Mouse (Mus musculus): Measurements from ENCODE around the gene Sdk1. TPM values are rescaled to one million over a fixed set of nuclear protein-coding genes. Genes with fewer than 3 reads are reported as not detected.

The Sdk1 gene
- polyA plus RNA-seq, 1 experiment from 2014 or later = 0.59 TPM

DNA sequence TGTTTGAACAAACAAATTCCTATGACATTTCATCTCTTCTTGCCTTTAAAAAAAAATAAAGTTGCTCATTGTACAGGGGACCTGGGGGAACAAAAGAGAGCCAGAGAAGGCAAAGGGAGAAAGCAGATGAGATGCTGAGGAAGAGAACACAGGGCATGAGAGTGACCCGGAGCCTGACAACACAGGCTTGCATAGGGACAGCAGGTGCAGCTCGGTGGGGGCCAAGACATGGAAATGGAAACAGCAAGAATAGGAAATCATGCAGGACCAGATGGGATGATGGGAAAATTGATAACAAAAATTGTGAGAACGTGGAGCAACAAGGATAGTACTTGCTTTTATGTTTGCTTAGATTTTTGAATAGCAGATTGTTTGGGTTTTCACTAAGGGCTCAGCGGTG, 488.7 kb downstream of the Sdk1 start:
- H3K27me3 ChIP-seq (ENCODE audit: control insufficient read depth, insufficient read depth, low read depth, low read length) = no peaks in the 10 kb centered on the region
- H3K4me3 ChIP-seq (ENCODE audit: low read length) = no peak overlapping the region
- H3K27ac ChIP-seq (ENCODE audit: low read length) = no peak overlapping the region
- no peak overlapping the region for H3K9ac ChIP-seq (ENCODE audit: low read length)
- no peaks in the 10 kb centered on the region for H3K9me3 ChIP-seq (ENCODE audit: control insufficient read depth, low read length)
- H3K4me1 ChIP-seq (replicated peaks; ENCODE audit: control insufficient read depth, insufficient read depth, low read length) = no peaks in the 10 kb centered on the region
- H3K4me2 ChIP-seq (ENCODE audit: low read depth, low read length) = no peak overlapping the region
- WGBS = 49% methylated on average over 4 of the region's 4 CpGs
- no peaks in the 10 kb centered on the region for H3K36me3 ChIP-seq (ENCODE audit: control insufficient read depth, insufficient read depth, low read length)
- ATAC-seq (ENCODE audit: low read depth) = no peak

DNA sequence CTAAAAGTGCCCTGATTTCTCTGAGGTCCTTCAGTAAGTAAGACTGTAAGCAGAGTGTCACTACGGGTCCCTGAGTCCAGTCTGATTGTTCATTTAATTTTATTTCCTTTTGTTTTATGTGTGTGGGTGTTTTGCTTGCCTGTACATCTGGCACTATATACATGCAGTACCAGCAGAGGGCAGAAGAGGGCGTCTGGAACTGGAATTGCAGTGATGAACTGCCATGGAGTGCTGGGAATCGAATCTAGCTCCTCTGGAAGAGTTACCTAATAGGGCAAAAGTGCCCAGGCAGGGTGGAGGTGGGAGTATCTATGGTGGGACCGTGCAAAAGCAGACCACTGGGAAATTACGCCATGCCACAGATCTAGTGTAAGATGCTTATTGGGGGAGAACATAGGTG, 497.4 kb downstream of the Sdk1 start:
- WGBS = 67% methylated on average over 5 of the region's 5 CpGs
- no peak overlapping the region for H3K9ac ChIP-seq (ENCODE audit: low read length)
- no peak overlapping the region for H3K4me2 ChIP-seq (ENCODE audit: low read depth, low read length)
- no peaks in the 10 kb centered on the region for H3K4me1 ChIP-seq (replicated peaks; ENCODE audit: control insufficient read depth, insufficient read depth, low read length)
- no peak overlapping the region for H3K4me3 ChIP-seq (ENCODE audit: low read length)
- ATAC-seq (ENCODE audit: low read depth) = no peak
- no peaks in the 10 kb centered on the region for H3K27me3 ChIP-seq (ENCODE audit: control insufficient read depth, insufficient read depth, low read depth, low read length)
- no peak overlapping the region for H3K27ac ChIP-seq (ENCODE audit: low read length)
- no peaks in the 10 kb centered on the region for H3K36me3 ChIP-seq (ENCODE audit: control insufficient read depth, insufficient read depth, low read length)
- no peaks in the 10 kb centered on the region for H3K9me3 ChIP-seq (ENCODE audit: control insufficient read depth, low read length)

DNA sequence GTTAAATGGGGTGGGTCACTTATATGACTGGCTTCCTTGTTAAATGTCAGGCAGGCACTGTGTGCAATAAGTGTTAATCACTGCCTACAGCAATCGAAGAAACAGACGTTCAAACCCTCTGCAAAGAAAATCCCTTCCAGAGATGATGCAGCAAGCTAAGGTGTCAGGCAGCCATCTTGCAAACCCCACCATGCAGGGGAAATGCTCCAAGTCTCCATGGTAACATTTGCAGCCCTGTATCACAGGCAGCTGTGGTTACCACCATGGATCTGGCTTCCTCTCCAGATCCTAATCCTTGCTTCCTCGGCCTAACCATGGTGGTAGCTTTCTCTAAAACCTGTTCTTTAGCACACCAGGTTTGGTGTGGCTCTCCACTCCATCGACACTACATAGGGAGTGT, 507.5 kb downstream of the Sdk1 start:
- Histone ChIP-seq H3K27ac (ENCODE audit: low read length) (no peak overlapping the region), H3K36me3 (ENCODE audit: control insufficient read depth, insufficient read depth, low read length) (no peaks in the 10 kb centered on the region), H3K27me3 (ENCODE audit: control insufficient read depth, insufficient read depth, low read depth, low read length) (no peaks in the 10 kb centered on the region), H3K4me2 (ENCODE audit: low read depth, low read length) (no peak overlapping the region), H3K9me3 (ENCODE audit: control insufficient read depth, low read length) (no peaks in the 10 kb centered on the region), H3K4me1 (replicated peaks; ENCODE audit: control insufficient read depth, insufficient read depth, low read length) (no peaks in the 10 kb centered on the region), H3K9ac (ENCODE audit: low read length) (no peak overlapping the region), H3K4me3 (ENCODE audit: low read length) (no peak overlapping the region)
- no peak for ATAC-seq (ENCODE audit: low read depth)
- WGBS = 84% methylated on average over 4 of the region's 4 CpGs

DNA sequence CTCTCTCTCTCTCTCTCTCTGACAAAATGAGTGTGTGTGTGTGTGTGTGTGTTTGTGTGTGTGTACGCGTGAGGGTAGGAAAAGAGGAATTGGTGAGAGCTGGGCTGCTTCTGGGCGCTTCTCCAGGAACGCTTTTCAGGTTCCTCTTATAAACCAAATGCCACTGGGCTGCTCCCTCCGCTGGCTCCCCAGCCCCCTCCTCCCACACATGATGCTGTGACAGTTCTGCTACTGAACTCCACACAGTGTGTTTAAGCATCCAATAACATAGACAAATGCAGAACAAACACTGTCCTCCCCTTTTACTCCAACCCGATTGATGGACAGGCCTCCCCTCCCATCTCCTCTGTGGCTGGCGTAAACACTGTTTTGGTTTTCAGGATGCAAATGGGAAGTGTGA, 513.0 kb downstream of the Sdk1 start:
- Histone ChIP-seq H3K27ac (ENCODE audit: low read length) (no peak overlapping the region), H3K9me3 (ENCODE audit: control insufficient read depth, low read length) (no peaks in the 10 kb centered on the region), H3K4me2 (ENCODE audit: low read depth, low read length) (no peak overlapping the region), H3K27me3 (ENCODE audit: control insufficient read depth, insufficient read depth, low read depth, low read length) (no peaks in the 10 kb centered on the region), H3K36me3 (ENCODE audit: control insufficient read depth, insufficient read depth, low read length) (no peaks in the 10 kb centered on the region), H3K4me1 (replicated peaks; ENCODE audit: control insufficient read depth, insufficient read depth, low read length) (no peaks in the 10 kb centered on the region), H3K9ac (ENCODE audit: low read length) (no peak overlapping the region), H3K4me3 (ENCODE audit: low read length) (no peak overlapping the region)
- WGBS = 30% methylated on average over 7 of the region's 7 CpGs
- ATAC-seq (ENCODE audit: low read depth) = no peak

DNA sequence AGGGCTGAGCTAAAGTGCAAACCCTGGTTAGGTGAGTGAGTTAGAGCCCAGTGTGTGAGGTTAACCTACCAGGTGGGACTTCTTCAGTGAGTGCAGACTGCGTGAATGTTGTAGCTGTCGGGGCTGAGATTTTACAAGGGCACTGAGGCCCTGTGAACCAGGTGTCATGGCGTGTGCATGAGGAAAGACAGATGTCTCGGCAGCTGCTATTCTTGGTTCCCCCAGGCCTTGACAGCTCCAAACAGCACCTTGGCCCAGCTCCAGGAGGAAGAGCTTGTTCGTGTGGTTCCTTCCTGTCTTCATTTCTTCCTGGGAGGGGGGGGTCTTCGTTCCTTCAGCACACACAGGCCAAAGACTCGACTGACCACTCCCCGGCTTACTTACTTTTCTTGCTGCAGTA, 517.6 kb downstream of the Sdk1 start:
- peak; percentile 51 for ATAC-seq (ENCODE audit: low read depth)
- no peak overlapping the region for H3K9ac ChIP-seq (ENCODE audit: low read length)
- H3K27me3 ChIP-seq (ENCODE audit: control insufficient read depth, insufficient read depth, low read depth, low read length) = no peaks in the 10 kb centered on the region
- no peaks in the 10 kb centered on the region for H3K9me3 ChIP-seq (ENCODE audit: control insufficient read depth, low read length)
- H3K4me2 ChIP-seq (ENCODE audit: low read depth, low read length) = no peak overlapping the region
- no peaks in the 10 kb centered on the region for H3K36me3 ChIP-seq (ENCODE audit: control insufficient read depth, insufficient read depth, low read length)
- H3K27ac ChIP-seq (ENCODE audit: low read length) = no peak overlapping the region
- no peaks in the 10 kb centered on the region for H3K4me1 ChIP-seq (replicated peaks; ENCODE audit: control insufficient read depth, insufficient read depth, low read length)
- H3K4me3 ChIP-seq (ENCODE audit: low read length) = no peak overlapping the region
- 26% methylated on average over 8 of the region's 8 CpGs for WGBS

DNA sequence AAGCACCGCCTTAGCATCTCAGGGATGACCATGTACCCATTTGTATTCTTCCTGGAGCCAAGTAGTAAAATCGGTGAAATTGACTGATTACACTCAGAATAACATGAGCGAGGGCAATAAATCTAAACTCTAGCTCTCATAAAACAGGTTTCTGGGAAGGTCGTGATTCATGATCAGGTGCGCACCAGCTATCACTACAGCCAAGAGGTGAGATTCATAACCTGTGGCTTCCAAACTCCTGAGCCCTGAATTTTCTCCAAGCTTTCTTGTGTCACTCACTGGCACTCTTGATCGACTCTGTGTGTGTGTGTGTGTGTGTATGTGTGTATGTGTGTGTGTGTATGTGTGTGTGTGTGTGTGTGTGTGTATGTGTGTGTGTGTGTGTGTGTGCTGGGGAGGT, 522.8 kb downstream of the Sdk1 start:
- Histone ChIP-seq H3K27ac (ENCODE audit: low read length) (no peak overlapping the region), H3K36me3 (ENCODE audit: control insufficient read depth, insufficient read depth, low read length) (no peaks in the 10 kb centered on the region), H3K4me2 (ENCODE audit: low read depth, low read length) (no peak overlapping the region), H3K9me3 (ENCODE audit: control insufficient read depth, low read length) (no peaks in the 10 kb centered on the region), H3K27me3 (ENCODE audit: control insufficient read depth, insufficient read depth, low read depth, low read length) (no peaks in the 10 kb centered on the region), H3K9ac (ENCODE audit: low read length) (no peak overlapping the region), H3K4me1 (replicated peaks; ENCODE audit: control insufficient read depth, insufficient read depth, low read length) (0 out of 2 replicates have a peak, but pooled peaks cover 3% of the 10 kb centered on the region), H3K4me3 (ENCODE audit: low read length) (no peak overlapping the region)
- 88% methylated on average over 6 of the region's 6 CpGs for WGBS
- ATAC-seq (ENCODE audit: low read depth) = no peak

DNA sequence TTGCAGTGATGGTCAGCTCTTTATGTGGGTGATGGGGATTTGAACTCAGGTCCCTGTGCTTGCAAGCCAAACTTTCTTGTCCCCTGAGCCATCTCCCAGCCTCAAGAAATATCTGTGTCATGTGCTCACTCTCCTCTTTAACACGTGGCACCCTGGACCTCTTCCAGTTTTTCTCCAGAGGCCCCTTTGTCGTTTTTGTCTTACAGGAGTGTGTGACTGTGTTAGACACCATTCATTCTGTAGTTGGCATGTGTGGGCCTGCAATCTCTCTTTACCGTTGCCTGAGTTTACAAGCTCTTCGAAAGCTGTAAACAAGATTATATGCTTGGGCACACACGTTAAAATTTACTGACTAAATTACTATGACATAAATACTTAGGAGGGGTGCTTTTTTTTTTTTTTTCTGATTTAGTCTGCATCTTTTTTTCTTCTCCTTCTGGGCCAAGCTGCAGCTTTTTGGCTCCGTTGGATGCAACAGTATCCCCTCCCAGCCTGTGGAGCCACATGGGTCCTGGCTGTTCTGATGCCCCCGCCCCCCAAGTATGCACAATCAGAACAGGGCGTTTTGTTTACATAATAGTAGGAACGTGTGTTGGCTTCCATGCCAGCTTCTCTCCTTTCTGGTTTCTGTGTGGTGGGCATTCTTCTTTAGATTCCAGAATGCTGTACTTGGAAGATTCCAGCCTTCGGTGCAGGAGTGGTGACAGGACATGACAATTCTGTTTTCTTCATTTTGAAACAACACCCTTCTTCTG, 527.6 kb downstream of the Sdk1 start:
- Histone ChIP-seq H3K36me3 (ENCODE audit: control insufficient read depth, insufficient read depth, low read length) (no peaks in the 10 kb centered on the region), H3K27ac (ENCODE audit: low read length) (peak overlapping the region; percentile 8; the same call in 1 of the 2 replicates), H3K27me3 (ENCODE audit: control insufficient read depth, insufficient read depth, low read depth, low read length) (no peaks in the 10 kb centered on the region), H3K4me3 (ENCODE audit: low read length) (no peak overlapping the region), H3K4me1 (replicated peaks; ENCODE audit: control insufficient read depth, insufficient read depth, low read length) (0 out of 2 replicates have a peak, but pooled peaks cover 3% of the 10 kb centered on the region), H3K4me2 (ENCODE audit: low read depth, low read length) (no peak overlapping the region), H3K9me3 (ENCODE audit: control insufficient read depth, low read length) (no peaks in the 10 kb centered on the region; the same call in 1 of the 2 replicates), H3K9ac (ENCODE audit: low read length) (no peak overlapping the region)
- peak; percentile 76; the same call in 1 of the 2 replicates for ATAC-seq (ENCODE audit: low read depth)
- WGBS = 39% methylated on average over 10 of the region's 10 CpGs

DNA sequence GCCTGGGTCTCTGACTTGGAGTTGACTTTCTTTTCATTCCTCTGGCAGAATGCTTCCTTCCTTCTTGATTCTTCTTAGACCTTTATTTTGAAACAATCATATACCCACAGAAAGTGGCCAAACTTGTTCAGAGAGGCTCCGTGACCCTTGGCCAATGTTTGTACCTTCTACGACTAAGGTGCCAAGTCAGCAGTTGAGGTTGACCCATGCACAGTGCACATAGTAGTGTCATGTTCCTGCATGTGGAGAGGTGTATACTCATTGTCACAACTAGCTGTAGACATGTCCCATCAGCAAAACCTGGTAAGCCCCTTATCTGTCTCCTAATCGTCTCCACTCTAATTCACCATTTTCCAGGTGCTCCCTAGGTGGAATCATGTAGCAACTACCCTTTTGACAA, 530.2 kb downstream of the Sdk1 start:
- Histone ChIP-seq H3K4me3 (ENCODE audit: low read length) (no peak overlapping the region), H3K4me2 (ENCODE audit: low read depth, low read length) (no peak overlapping the region), H3K9ac (ENCODE audit: low read length) (no peak overlapping the region), H3K4me1 (replicated peaks; ENCODE audit: control insufficient read depth, insufficient read depth, low read length) (0 out of 2 replicates have a peak, but pooled peaks cover 3% of the 10 kb centered on the region), H3K27ac (ENCODE audit: low read length) (no peak overlapping the region), H3K36me3 (ENCODE audit: control insufficient read depth, insufficient read depth, low read length) (no peaks in the 10 kb centered on the region), H3K9me3 (ENCODE audit: control insufficient read depth, low read length) (no peaks in the 10 kb centered on the region; the same call in 1 of the 2 replicates), H3K27me3 (ENCODE audit: control insufficient read depth, insufficient read depth, low read depth, low read length) (no peaks in the 10 kb centered on the region)
- WGBS = 81% methylated on average over 3 of the region's 3 CpGs
- no peak for ATAC-seq (ENCODE audit: low read depth)

DNA sequence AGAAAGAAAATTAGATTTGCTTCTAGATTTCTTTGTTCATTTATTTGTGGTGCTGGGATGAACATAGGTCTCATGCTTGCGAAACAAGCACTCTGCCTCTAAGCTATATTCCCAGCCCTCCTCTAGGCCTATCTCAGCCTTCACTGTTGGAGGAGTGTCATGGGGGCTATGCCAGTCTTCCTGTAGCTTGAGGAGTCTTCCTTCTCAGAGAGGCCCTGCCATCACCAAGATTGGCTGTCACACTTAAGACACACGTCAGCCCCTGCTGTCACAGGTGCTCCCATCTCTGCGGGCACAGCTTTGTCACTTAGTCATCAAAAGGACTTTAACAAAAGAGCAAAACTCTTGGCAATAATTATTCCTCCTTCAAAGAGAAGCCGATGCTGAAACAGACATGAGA, 536.9 kb downstream of the Sdk1 start:
- Histone ChIP-seq H3K36me3 (ENCODE audit: control insufficient read depth, insufficient read depth, low read length) (no peaks in the 10 kb centered on the region), H3K4me3 (ENCODE audit: low read length) (no peak overlapping the region), H3K4me2 (ENCODE audit: low read depth, low read length) (no peak overlapping the region), H3K27ac (ENCODE audit: low read length) (no peak overlapping the region), H3K9ac (ENCODE audit: low read length) (no peak overlapping the region), H3K27me3 (ENCODE audit: control insufficient read depth, insufficient read depth, low read depth, low read length) (no peaks in the 10 kb centered on the region), H3K9me3 (ENCODE audit: control insufficient read depth, low read length) (no peaks in the 10 kb centered on the region; the same call in 1 of the 2 replicates), H3K4me1 (replicated peaks; ENCODE audit: control insufficient read depth, insufficient read depth, low read length) (no peaks in the 10 kb centered on the region)
- no peak for ATAC-seq (ENCODE audit: low read depth)
- whole genome bisulfite sequencing = 57% methylated on average over 4 of the region's 4 CpGs

Measured in lung, embryonic 16.5 days (tissue).